Mouse (Mus musculus) small intestine, adult 2 months (tissue): ENCODE results near the gene Pard3b. TPM values are rescaled to one million over a fixed set of nuclear protein-coding genes. Genes with fewer than 3 reads are reported as not detected.

Source experiments
- H3K27ac ChIP-seq: fragments of 200-500 bp; 2 replicates; pipeline ENCODE4 v1.5.1; 2012; ENCODE audit warnings: low read depth, low read length, control low read depth, inconsistent platforms; ENCODE audit not compliant: insufficient read depth
- H3K27me3 ChIP-seq: fragments of 200-500 bp; 2 replicates; pipeline ENCODE4 v1.6.1; 2012; ENCODE audit warnings: mild to moderate bottlenecking, moderate library complexity, low read length, inconsistent platforms; ENCODE audit not compliant: control insufficient read depth, insufficient read depth
- H3K36me3 ChIP-seq: fragments of 200-500 bp; 2 replicates; pipeline ENCODE4 v1.6.1; 2012; ENCODE audit warnings: mild to moderate bottlenecking, low read length, control low read depth, inconsistent platforms; ENCODE audit not compliant: control insufficient read depth, insufficient read depth
- H3K4me1 ChIP-seq: fragments of 200-500 bp; 2 replicates; pipeline ENCODE4 v1.6.1; 2012; ENCODE audit warnings: low read length, inconsistent platforms, mixed read lengths; ENCODE audit not compliant: control insufficient read depth, insufficient read depth, insufficient read length
- H3K4me3 ChIP-seq: fragments of 200-500 bp; 2 replicates; pipeline ENCODE4 v1.5.1; 2012; ENCODE audit warnings: low read depth, mild to moderate bottlenecking, control low read depth, inconsistent platforms, low read length, moderate library complexity
- CTCF ChIP-seq: fragments of 200-500 bp; IDR thresholded peaks from 2 replicates; pipeline ENCODE4 v1.5.1; 2012; ENCODE audit warnings: low read depth, mild to moderate bottlenecking, control low read depth, inconsistent platforms, low read length, moderate library complexity, mixed read lengths; ENCODE audit not compliant: insufficient replicate concordance, insufficient read length; ENCODE audit errors: extremely low read depth
- POLR2A ChIP-seq: fragments of 200-500 bp; IDR thresholded peaks from 2 replicates; pipeline ENCODE4 v1.6.1; 2012; ENCODE audit warnings: low read depth, mild to moderate bottlenecking, control low read depth, inconsistent platforms, low read length, moderate library complexity
- WGBS: fragments of 180-500 bp; shearing (Covaris S2); methylation state at CpG from one replicate; pipeline ENCODE4 v1.1.7; 2018; 5-methylcytosine and 5-hydroxymethylcytosine counted together
- polyA plus RNA-seq: library from polyadenylated mRNA; depleted of rRNA; stranded (reverse); fragments of >200 nt; gene quantifications from 2 replicates; pipeline ENCODE4 v1.2.3, GENCODE M21; 2012; rRNA removed

Pard3b gene
- 3.5 and 7.2 TPM in 2 replicates for polyA plus RNA-seq

- peak within 1 kb of the TSS; percentile 57 for H3K27ac ChIP-seq
- H3K4me3 ChIP-seq, result peak within 1 kb of the TSS; percentile 99
- TF ChIP-seq CTCF (no peak), POLR2A (no peak)
- WGBS, result 1% methylated on average over 58 of the region's 60 CpGs
- H3K4me1 ChIP-seq, result peaks cover 2% of the 10 kb centered on the region; the same call in 1 of the 2 replicates
- no peaks in the 10 kb centered on the region for H3K36me3 ChIP-seq
- no peaks in the 10 kb centered on the region for H3K27me3 ChIP-seq
These were observed at the start of gene Pard3b for GRCm38 (mm10) chr1:61638347-61639111. Gene Pard3b, plus strand, starts transcription at chr1:61638824.

GRCm38 (mm10) chr1:61616176-61616575, 22.4 kb upstream of the Pard3b start:
- H3K4me3 ChIP-seq, result no peak overlapping the region
- H3K36me3 ChIP-seq, result no peaks in the 10 kb centered on the region
- H3K27ac ChIP-seq, result no peak overlapping the region
- H3K4me1 ChIP-seq, result no peaks in the 10 kb centered on the region; the same call in 1 of the 2 replicates
- TF ChIP-seq POLR2A (no peak), CTCF (no peak)
- H3K27me3 ChIP-seq, result no peaks in the 10 kb centered on the region

GRCm38 (mm10) chr1:61620651-61621050, 18.0 kb upstream of the Pard3b start:
- H3K27me3 ChIP-seq, result no peaks in the 10 kb centered on the region
- no peak overlapping the region for H3K4me3 ChIP-seq
- peaks cover 4% of the 10 kb centered on the region; the same call in 1 of the 2 replicates for H3K4me1 ChIP-seq
- H3K27ac ChIP-seq, result no peak overlapping the region
- TF ChIP-seq CTCF (no peak), POLR2A (no peak)
- WGBS, result 17% methylated on average over 1 of the region's 1 CpGs
- H3K36me3 ChIP-seq, result no peaks in the 10 kb centered on the region

DNA sequence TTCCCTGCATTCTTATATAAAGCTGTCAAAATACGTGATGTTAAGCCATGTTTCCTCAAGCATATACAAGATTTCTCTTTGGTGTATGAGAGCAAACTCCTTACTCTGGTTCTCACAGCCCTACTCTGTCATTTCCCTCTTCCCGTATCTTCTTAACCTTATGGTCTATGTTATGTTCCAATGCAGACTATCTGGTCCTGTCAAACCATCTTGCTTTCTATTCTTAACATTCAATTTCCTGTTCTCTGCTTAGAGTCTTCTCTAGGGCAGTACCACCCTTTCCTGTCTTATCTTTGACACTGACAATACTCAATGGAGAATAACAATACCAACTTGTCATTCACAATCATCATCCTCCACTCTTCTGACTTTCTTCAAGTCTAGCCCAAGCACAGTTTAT, 8.8 kb upstream of the Pard3b start:
- no peak for TF ChIP-seq POLR2A
- no peak for TF ChIP-seq CTCF
- Histone ChIP-seq H3K4me3 (no peak overlapping the region), H3K36me3 (no peaks in the 10 kb centered on the region), H3K4me1 (no peaks in the 10 kb centered on the region), H3K27ac (no peak overlapping the region), H3K27me3 (no peaks in the 10 kb centered on the region)
- 85% methylated on average over 2 of the region's 2 CpGs for WGBS

DNA sequence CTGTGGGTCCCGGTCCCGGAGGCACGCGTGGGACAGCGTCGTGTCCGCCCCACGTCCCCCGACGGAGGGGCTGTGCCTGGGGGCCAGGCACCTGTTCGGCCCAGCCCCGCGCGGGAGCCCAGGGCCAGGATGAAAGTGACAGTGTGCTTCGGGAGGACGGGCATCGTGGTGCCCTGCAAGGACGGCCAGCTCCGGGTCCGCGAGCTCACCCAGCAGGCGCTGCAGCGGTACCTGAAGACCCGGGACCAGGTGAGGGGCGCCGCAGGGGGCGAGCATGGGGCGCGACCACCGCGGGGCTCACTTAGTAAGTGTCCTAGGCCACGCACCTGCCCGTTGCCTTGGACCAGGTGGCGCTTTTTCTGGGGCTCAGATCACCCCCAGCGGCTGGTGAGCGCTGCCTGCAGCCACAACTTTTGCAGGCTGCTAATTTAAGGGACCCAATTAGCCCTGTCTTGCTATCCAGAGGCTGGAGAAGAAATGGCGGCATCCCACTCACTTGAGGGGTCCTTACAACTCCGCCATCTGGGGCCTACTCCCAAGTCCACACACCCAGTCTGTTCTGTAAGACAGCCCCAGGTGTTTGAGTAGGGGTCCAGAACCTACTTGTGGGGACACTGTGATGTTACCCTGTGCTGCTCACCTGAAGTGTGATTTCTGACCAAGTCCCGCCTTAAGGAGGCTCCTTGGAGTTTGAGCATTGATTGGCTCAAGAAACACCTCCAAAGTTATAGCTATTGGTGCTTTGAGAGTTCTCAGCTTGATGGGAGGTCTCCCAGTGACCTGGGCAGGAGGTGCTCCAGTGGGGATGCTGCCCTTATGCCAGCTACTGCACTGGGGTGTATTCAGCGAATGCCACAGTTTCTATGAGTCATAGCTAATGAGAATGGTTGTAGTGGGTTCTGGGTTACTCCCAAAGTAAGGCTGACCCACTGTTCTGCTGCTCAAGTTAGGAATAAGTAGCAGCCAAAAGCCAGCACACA, 780 bp downstream of the Pard3b start:
- TF ChIP-seq CTCF (no peak), POLR2A (no peak)
- Histone ChIP-seq H3K36me3 (no peaks in the 10 kb centered on the region), H3K27me3 (no peaks in the 10 kb centered on the region), H3K27ac (peak overlapping the region; percentile 57), H3K4me3 (peak overlapping the region; percentile 99), H3K4me1 (peaks cover 2% of the 10 kb centered on the region; the same call in 1 of the 2 replicates)
- WGBS, result 2% methylated on average over 40 of the region's 40 CpGs

DNA sequence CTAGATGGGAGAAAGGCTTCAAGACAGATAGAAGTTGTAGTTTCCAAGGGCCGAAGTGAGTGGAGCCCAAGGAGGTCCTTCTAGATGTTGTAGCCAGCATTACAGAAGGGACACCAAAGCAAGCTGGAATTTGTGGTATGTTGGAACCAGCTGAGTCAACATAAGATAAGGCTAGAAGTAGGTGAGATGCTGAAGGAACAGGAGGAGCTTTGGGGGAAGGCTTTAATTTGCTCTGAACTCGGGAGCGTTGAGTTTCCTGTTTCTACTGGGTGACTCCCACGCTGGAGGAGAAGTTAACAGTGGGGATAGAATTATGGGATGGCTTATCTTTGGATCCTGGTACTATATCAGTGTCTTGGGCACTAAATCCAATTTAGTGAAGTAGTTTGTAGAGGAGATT, 3.3 kb downstream of the Pard3b start:
- Histone ChIP-seq H3K4me3 (no peak overlapping the region), H3K36me3 (no peaks in the 10 kb centered on the region), H3K4me1 (peaks cover 6% of the 10 kb centered on the region; the same call in 1 of the 2 replicates), H3K27me3 (no peaks in the 10 kb centered on the region), H3K27ac (no peak overlapping the region)
- WGBS, result 40% methylated on average over 4 of the region's 4 CpGs
- no peak for TF ChIP-seq CTCF
- no peak for TF ChIP-seq POLR2A
